ENCODE assay signal across 7 mouse cellular contexts in genomic region chr17:90892327-90893259, GRCm38 (mm10).
DNase-seq lines count a peak whose midpoint lies in the region.

No protein-coding gene starts in this region.

- peak; percentile 93 for DNase-seq in brain, adult 2 months (ENCODE audit: low read depth, low spot score)
- peak; percentile 55 to 68 for DNase-seq in cerebellum, adult 18-20 months
- DNase-seq in frontal cortex, postnatal 36 days (ENCODE audit: low spot score in 2 of 2) = peak; percentile 45 to 75
- DNase-seq in left cerebral cortex, postnatal 36 days (ENCODE audit: low spot score in 2 of 2) = peak; percentile 50 to 52
- DNase-seq in telencephalon, adult 2 months (ENCODE audit: low read depth, low spot score) = peak; percentile 79
- no peak for DNase-seq in thymus, postnatal 0 days (ENCODE audit: low spot score)
- DNase-seq in spleen, postnatal 4 days (ENCODE audit: low spot score in 2 of 2) = no peak

- intact Hi-C loops in left cerebral cortex, postnatal 36 days (cut with DNase I) = no loop called here

Comparison
In these comparisons a context has a peak if more than half of its experiments do, and no peak if none do; other contexts are left out.
1. DNase-seq: peak in brain, adult 2 months (single experiment), cerebellum, adult 18-20 months (2 of 2), frontal cortex, postnatal 36 days (2 of 2), left cerebral cortex, postnatal 36 days (2 of 2) and telencephalon, adult 2 months (single experiment); none in thymus, postnatal 0 days (single experiment) and spleen, postnatal 4 days (0 of 2).